Mouse (Mus musculus): ENCODE results near the gene Mob3a.

Gene Mob3a

GRCm38 (mm10) chr10:80677128-80677875 is 24.5 kb downstream of the Mob3a start:
- ChIA-PET CTCF (interaction anchor here (0.8 to 5.1 kb wide), 32 partner anchors 10 to 204 kb away, joined by 3 to 74 read pairs (median 5); partner anchors contain the start of genes Abhd17a (in 1 of the 4), Atp8b3 (in 1 of the 4), Btbd2 (in 1 of the 4) and Csnk1g2 (in 1 of the 4)), POLR2A (interaction anchor here (0.5 to 15.6 kb wide), 175 partner anchors 7 to 879 kb away, joined by 3 to 944 read pairs (median 9); partner anchors contain the start of genes Abhd17a (in 3 of the 4), Ap3d1 (in 3 of the 4), Atp8b3 (in 3 of the 4) and Csnk1g2 (in 3 of the 4))

GRCm38 (mm10) chr10:80676198-80676928 is 25.4 kb downstream of the Mob3a start:
- POLR2A ChIA-PET: interaction anchor here (0.5 to 15.6 kb wide), 382 partner anchors 8 to 1063 kb away, joined by 3 to 944 read pairs (median 5); partner anchors contain the start of genes Csnk1g2 (in 4 of the 4), Izumo4 (in 4 of the 4), Abhd17a (in 3 of the 4) and Adat3 (in 3 of the 4)
- CTCF ChIA-PET: interaction anchor here (0.5 to 5.1 kb wide), 46 partner anchors 11 to 909 kb away, joined by 3 to 74 read pairs (median 4); partner anchors contain the start of genes Csnk1g2 (in 2 of the 4), Abhd17a (in 1 of the 4), Atp8b3 (in 1 of the 4) and Btbd2 (in 1 of the 4)

GRCm38 (mm10) chr10:80675405-80676197 is 26.2 kb downstream of the Mob3a start:
- CTCF ChIA-PET: interaction anchor here (0.5 to 5.1 kb wide), 44 partner anchors 8 to 827 kb away, joined by 3 to 74 read pairs (median 4); partner anchors contain the start of genes Abhd17a (in 1 of the 4), Ap3d1 (in 1 of the 4), Atp8b3 (in 1 of the 4) and Btbd2 (in 1 of the 4)

GRCm38 (mm10) chr10:80674851-80675404 is 26.8 kb downstream of the Mob3a start:
- ChIA-PET CTCF (interaction anchor here (0.6 to 5.1 kb wide), 12 partner anchors 9 to 288 kb away, joined by 3 to 74 read pairs (median 4); partner anchors contain the start of genes Ap3d1 (in 1 of the 4) and Btbd2 (in 1 of the 4)), POLR2A (interaction anchor here (0.5 to 15.6 kb wide), 133 partner anchors 9 to 672 kb away, joined by 3 to 944 read pairs (median 11); partner anchors contain the start of genes Csnk1g2 (in 4 of the 4), Abhd17a (in 3 of the 4), Adat3 (in 3 of the 4) and Btbd2 (in 3 of the 4))

More at GRCm38 (mm10) chr10:80675405-80676197, 26.2 kb downstream of the Mob3a start:
- POLR2A ChIA-PET: interaction anchor here (0.5 to 15.6 kb wide), 299 partner anchors 9 to 1062 kb away, joined by 3 to 944 read pairs (median 6); partner anchors contain the start of genes Csnk1g2 (in 4 of the 4), Izumo4 (in 4 of the 4), Abhd17a (in 3 of the 4) and Adat3 (in 3 of the 4)

GRCm38 (mm10) chr10:80674161-80674711 is 27.5 kb downstream of the Mob3a start:
- ChIA-PET CTCF (interaction anchor here in 3 of 4 experiments (0.7 to 5.1 kb wide), 6 partner anchors 13 to 188 kb away, joined by 3 to 74 read pairs (median 5); partner anchors contain the start of gene Btbd2 (in 1 of the 3)), POLR2A (interaction anchor here in 3 of 4 experiments (0.6 to 15.6 kb wide), 58 partner anchors 10 to 372 kb away, joined by 3 to 944 read pairs (median 23); partner anchors contain the start of genes Ap3d1 (in 3 of the 3), Btbd2 (in 3 of the 3), Abhd17a (in 2 of the 3) and Csnk1g2 (in 2 of the 3))

GRCm38 (mm10) chr10:80673690-80674089 is 28.1 kb downstream of the Mob3a start:
- CTCF ChIA-PET: interaction anchor here in 3 of 4 experiments (0.6 to 1.6 kb wide), 6 partner anchors 11 to 187 kb away, joined by 3 to 7 read pairs (median 3); no protein-coding TSS in a partner anchor
- POLR2A ChIA-PET: interaction anchor here in 3 of 4 experiments (0.7 to 15.6 kb wide), 31 partner anchors 11 to 372 kb away, joined by 3 to 944 read pairs (median 19); partner anchors contain the start of genes Btbd2 (in 3 of the 3), Abhd17a (in 2 of the 3), Ap3d1 (in 2 of the 3) and Atp8b3 (in 2 of the 3)

GRCm38 (mm10) chr10:80671936-80672690 is 29.7 kb downstream of the Mob3a start:
- ChIA-PET CTCF (interaction anchor here in 1 of 4 experiments (1.3 kb wide), 1 partner anchor 94 kb away, joined by 5 read pairs; no protein-coding TSS in a partner anchor), POLR2A (interaction anchor here in 3 of 4 experiments (0.6 to 15.6 kb wide), 21 partner anchors 12 to 524 kb away, joined by 3 to 944 read pairs (median 84); partner anchors contain the start of genes Btbd2 (in 3 of the 3), Abhd17a (in 1 of the 3), Adat3 (in 1 of the 3) and Csnk1g2 (in 1 of the 3))

- POLR2A ChIA-PET: interaction anchor here in 3 of 4 experiments (0.5 to 15.6 kb wide), 10 partner anchors 14 to 523 kb away, joined by 3 to 944 read pairs (median 11); partner anchors contain the start of genes Btbd2 (in 2 of the 3), Csnk1g2 (in 1 of the 3), Midn (in 1 of the 3) and Rexo1 (in 1 of the 3)
These were observed 30.5 kb downstream of the Mob3a start for GRCm38 (mm10) chr10:80671251-80671650.

GRCm38 (mm10) chr10:80670531-80670930 is 31.2 kb downstream of the Mob3a start:
- POLR2A ChIA-PET: interaction anchor here in 2 of 4 experiments (0.8 to 33.3 kb wide), 7 partner anchors 1 to 161 kb away, joined by 3 to 944 read pairs (median 16); partner anchors contain the start of genes Btbd2 (in 2 of the 2), Csnk1g2 (in 1 of the 2) and Mknk2 (in 1 of the 2)

More at GRCm38 (mm10) chr10:80671251-80671650, 30.5 kb downstream of the Mob3a start:
- CTCF ChIA-PET: interaction anchor here in 2 of 4 experiments (0.7 to 1.3 kb wide), 2 partner anchors 12 to 93 kb away, joined by 4 to 5 read pairs; no protein-coding TSS in a partner anchor

GRCm38 (mm10) chr10:80669737-80670485 is 31.9 kb downstream of the Mob3a start:
- ChIA-PET POLR2A (interaction anchor here in 3 of 4 experiments (0.6 to 33.3 kb wide), 17 partner anchors 2 to 271 kb away, joined by 3 to 944 read pairs (median 6); partner anchors contain the start of genes Btbd2 (in 2 of the 3), Mknk2 (in 2 of the 3), Csnk1g2 (in 1 of the 3) and Gm49322 (in 1 of the 3)), CTCF (interaction anchor here in 3 of 4 experiments (1.0 to 2.7 kb wide), 5 partner anchors 9 to 321 kb away, joined by 3 to 12 read pairs (median 5); no protein-coding TSS in a partner anchor)

More at GRCm38 (mm10) chr10:80670531-80670930, 31.2 kb downstream of the Mob3a start:
- CTCF ChIA-PET: interaction anchor here in 3 of 4 experiments (0.7 to 2.7 kb wide), 3 partner anchors 10 to 11 kb away, joined by 4 to 12 read pairs (median 7); no protein-coding TSS in a partner anchor

GRCm38 (mm10) chr10:80669018-80669417 is 32.8 kb downstream of the Mob3a start:
- POLR2A ChIA-PET: interaction anchor here in 3 of 4 experiments (0.6 to 33.3 kb wide), 27 partner anchors 3 to 625 kb away, joined by 3 to 944 read pairs (median 5); partner anchors contain the start of genes Btbd2 (in 2 of the 3), Mknk2 (in 2 of the 3), Abhd17a (in 1 of the 3) and Ap3d1 (in 1 of the 3)
- CTCF ChIA-PET: interaction anchor here in 2 of 4 experiments (0.9 to 2.7 kb wide), 6 partner anchors 8 to 322 kb away, joined by 3 to 12 read pairs (median 4); no protein-coding TSS in a partner anchor

- ChIA-PET POLR2A (interaction anchor here in 3 of 4 experiments (0.6 to 33.3 kb wide), 29 partner anchors 3 to 625 kb away, joined by 3 to 944 read pairs (median 4); partner anchors contain the start of genes Btbd2 (in 2 of the 3), Mknk2 (in 2 of the 3), Abhd17a (in 1 of the 3) and Ap3d1 (in 1 of the 3)), CTCF (interaction anchor here in 3 of 4 experiments (0.5 to 2.7 kb wide), 7 partner anchors 8 to 510 kb away, joined by 3 to 12 read pairs (median 5); no protein-coding TSS in a partner anchor)
These were observed 33.2 kb downstream of the Mob3a start for GRCm38 (mm10) chr10:80668614-80669013.

- CTCF ChIA-PET: interaction anchor here in 3 of 4 experiments (0.6 to 1.2 kb wide), 3 partner anchors 8 to 180 kb away, joined by 4 read pairs; no protein-coding TSS in a partner anchor
- POLR2A ChIA-PET: interaction anchor here (0.5 to 33.3 kb wide), 16 partner anchors 5 to 544 kb away, joined by 3 to 944 read pairs (median 4); partner anchors contain the start of genes Btbd2 (in 2 of the 4), Mknk2 (in 2 of the 4), Abhd17a (in 1 of the 4) and Atp8b3 (in 1 of the 4)
These were observed 34.9 kb downstream of the Mob3a start for GRCm38 (mm10) chr10:80666837-80667412.
